Mouse (Mus musculus) ES-Bruce4 (cell line): Measurements from ENCODE around the gene Asna1. TPM values are rescaled to one million over a fixed set of nuclear protein-coding genes. Genes with fewer than 3 reads are reported as not detected.

Experiments
- H3K27ac ChIP-seq: 2 replicates; pipeline ENCODE4 v1.5.1; 2012; ENCODE audit warnings: low read length, inconsistent platforms; ENCODE audit not compliant: insufficient read depth
- H3K27me3 ChIP-seq: 2 replicates; pipeline ENCODE4 v1.6.1; 2012; ENCODE audit warnings: mild to moderate bottlenecking, low read length, inconsistent platforms; ENCODE audit not compliant: control insufficient read depth, poor library complexity, insufficient read depth, severe bottlenecking
- H3K36me3 ChIP-seq: 2 replicates; pipeline ENCODE4 v1.6.1; 2012; ENCODE audit warnings: inconsistent platforms, mild to moderate bottlenecking, low read length, moderate library complexity; ENCODE audit not compliant: control insufficient read depth, poor library complexity, insufficient read depth, severe bottlenecking
- H3K4me1 ChIP-seq: one replicate; pipeline ENCODE4 v1.8.1; 2011; ENCODE audit warnings: low read length; ENCODE audit not compliant: control insufficient read depth, insufficient read depth
- H3K4me3 ChIP-seq: 2 replicates; pipeline ENCODE4 v1.5.1; 2011; ENCODE audit warnings: low read depth, mild to moderate bottlenecking, low read length
- H3K9ac ChIP-seq: 2 replicates; pipeline ENCODE4 v1.6.1; 2012; ENCODE audit warnings: low read depth, mild to moderate bottlenecking, inconsistent platforms; ENCODE audit not compliant: poor library complexity, severe bottlenecking
- H3K9me3 ChIP-seq: replicated peaks from 2 replicates; pipeline ENCODE4 v1.6.1; 2012; ENCODE audit warnings: mild to moderate bottlenecking, low read length, inconsistent platforms; ENCODE audit not compliant: control insufficient read depth, poor library complexity, insufficient read depth, severe bottlenecking
- CTCF ChIP-seq: IDR thresholded peaks from one replicate; pipeline ENCODE4 v1.8.1; 2011; ENCODE audit warnings: low read depth, low read length
- EP300 ChIP-seq: IDR thresholded peaks from 2 replicates; pipeline ENCODE4 v1.6.1; 2011; ENCODE audit warnings: low read depth, low read length; ENCODE audit not compliant: insufficient read depth
- POLR2A ChIP-seq: IDR thresholded peaks from one replicate; pipeline ENCODE4 v1.8.1; 2011; ENCODE audit warnings: low read length; ENCODE audit not compliant: insufficient read depth
- polyA plus RNA-seq: library from polyadenylated mRNA; stranded (reverse); fragments of >200 nt; gene quantifications from 2 replicates; pipeline ENCODE4 v1.2.4, GENCODE M21; 2011; ENCODE audit warnings: low read depth; ENCODE audit not compliant: missing spikeins, insufficient read depth, insufficient read length

The Asna1 gene
- polyA plus RNA-seq, 1 experiment, result 171 TPM

GRCm38 (mm10) chr8:85059879-85060616 is 35.0 kb upstream of the Asna1 start, which contains the start of gene Fbxw9:
Gene Fbxw9, plus strand, starts transcription at chr8:85060055.
- Histone ChIP-seq H3K4me1 (peaks cover 3% of the 10 kb centered on the region), H3K9me3 (no peaks in the 10 kb centered on the region), H3K9ac (peak within 1 kb of the TSS; percentile 45), H3K36me3 (peaks cover 24% of the 10 kb centered on the region), H3K27ac (peak within 1 kb of the TSS; percentile 76), H3K27me3 (no peaks in the 10 kb centered on the region), H3K4me3 (peak within 1 kb of the TSS; percentile 84)
- TF ChIP-seq EP300 (no peak), POLR2A (no peak), CTCF (no peak)

- Histone ChIP-seq H3K36me3 (peaks cover 48% of the 10 kb centered on the region), H3K4me1 (peaks cover 3% of the 10 kb centered on the region)
Observed at GRCm38 (mm10) chr8:85057367-85057766, 32.3 kb upstream of the Asna1 start.

GRCm38 (mm10) chr8:85043619-85044018 is 18.5 kb upstream of the Asna1 start:
- no peak overlapping the region for H3K9ac ChIP-seq
- no peak overlapping the region for H3K27ac ChIP-seq
- H3K36me3 ChIP-seq, result peaks cover 87% of the 10 kb centered on the region
- no peaks in the 10 kb centered on the region for H3K9me3 ChIP-seq
- H3K4me3 ChIP-seq, result no peak overlapping the region
- no peaks in the 10 kb centered on the region for H3K4me1 ChIP-seq
- H3K27me3 ChIP-seq, result no peaks in the 10 kb centered on the region
- TF ChIP-seq CTCF (no peak), EP300 (no peak), POLR2A (no peak)

More at GRCm38 (mm10) chr8:85057367-85057766, 32.3 kb upstream of the Asna1 start:
- TF ChIP-seq POLR2A, result no peak
- TF ChIP-seq CTCF, result no peak
- H3K4me3 ChIP-seq, result no peak overlapping the region
- H3K9me3 ChIP-seq, result no peaks in the 10 kb centered on the region
- H3K27me3 ChIP-seq, result no peaks in the 10 kb centered on the region
- no peak overlapping the region for H3K9ac ChIP-seq
- no peak overlapping the region for H3K27ac ChIP-seq

GRCm38 (mm10) chr8:85037681-85038531 is 12.8 kb upstream of the Asna1 start:
- no peak for TF ChIP-seq EP300
- no peak for TF ChIP-seq POLR2A
- no peak for TF ChIP-seq CTCF
- no peaks in the 10 kb centered on the region for H3K4me1 ChIP-seq
- no peaks in the 10 kb centered on the region for H3K9me3 ChIP-seq
- H3K36me3 ChIP-seq, result peaks cover 32% of the 10 kb centered on the region
- peak overlapping the region; percentile 91 for H3K27ac ChIP-seq
- H3K9ac ChIP-seq, result peak overlapping the region; percentile 99
- H3K4me3 ChIP-seq, result peak overlapping the region; percentile 95
- H3K27me3 ChIP-seq, result no peaks in the 10 kb centered on the region

- H3K36me3 ChIP-seq, result peaks cover 31% of the 10 kb centered on the region
- H3K27me3 ChIP-seq, result no peaks in the 10 kb centered on the region
Observed at GRCm38 (mm10) chr8:85037366-85037680, 12.2 kb upstream of the Asna1 start.

GRCm38 (mm10) chr8:85036718-85037365 is 11.8 kb upstream of the Asna1 start, which contains the start of gene Tnpo2:
Gene Tnpo2, plus strand, starts transcription at chr8:85036915.
- TF ChIP-seq CTCF (no peak), POLR2A (peak; percentile 41), EP300 (0 out of 2 replicates have a peak, but pooled peaks have one; percentile 34)
- peak within 1 kb of the TSS; percentile 98 for H3K4me3 ChIP-seq
- no peaks in the 10 kb centered on the region for H3K27me3 ChIP-seq
- H3K4me1 ChIP-seq, result no peaks in the 10 kb centered on the region
- peak within 1 kb of the TSS; percentile 95 for H3K27ac ChIP-seq
- peak within 1 kb of the TSS; percentile 99 for H3K9ac ChIP-seq
- H3K9me3 ChIP-seq, result no peaks in the 10 kb centered on the region
- H3K36me3 ChIP-seq, result peaks cover 31% of the 10 kb centered on the region

More at GRCm38 (mm10) chr8:85037366-85037680, 12.2 kb upstream of the Asna1 start:
- H3K4me1 ChIP-seq, result no peaks in the 10 kb centered on the region
- H3K27ac ChIP-seq, result peak overlapping the region; percentile 95
- H3K9ac ChIP-seq, result peak overlapping the region; percentile 99
- peak overlapping the region; percentile 95 for H3K4me3 ChIP-seq
- TF ChIP-seq CTCF, result no peak
- H3K9me3 ChIP-seq, result no peaks in the 10 kb centered on the region
